Mouse (Mus musculus): ENCODE results near the gene Metap1d.

GRCm38 (mm10) chr2:71458624-71459023 is 5.5 kb downstream of the Metap1d start:
- TF ChIP-seq CTCF (IDR thresholded peaks at IDR 0.05; ENCODE audit: control insufficient read depth, insufficient read depth, insufficient replicate concordance, low read depth, low read length), result no peak
- TF ChIP-seq POLR2A (IDR thresholded peaks at IDR 0.05; ENCODE audit: control insufficient read depth, low read depth, low read length), result no peak
